Mouse (Mus musculus): Measurements from ENCODE around the gene Efcab12.

DNA sequence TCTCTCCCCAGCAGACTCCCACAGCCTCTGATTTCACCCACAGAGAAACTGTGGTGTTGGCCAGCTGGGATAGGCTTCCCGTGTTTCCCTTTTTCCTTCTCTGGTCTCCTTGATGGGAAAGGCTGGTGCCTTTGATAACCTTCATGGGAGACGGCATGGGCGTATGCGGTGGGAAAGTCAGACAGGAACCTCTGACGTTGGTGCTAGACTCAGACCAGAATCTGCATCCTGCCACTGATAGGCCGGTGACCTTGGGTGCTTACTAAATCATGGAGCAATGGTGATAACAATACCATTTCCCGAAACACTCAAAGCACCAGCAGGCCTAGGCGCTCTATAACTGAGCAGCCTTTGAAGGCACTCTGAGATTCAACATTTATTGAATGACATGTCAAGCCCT, 42.5 kb upstream of the Efcab12 start:
- no peak for TF ChIP-seq CTCF (conservative IDR thresholded peaks at IDR 0.05; ENCODE audit: low read length)
- TF ChIP-seq NANOG (IDR thresholded peaks at IDR 0.05; ENCODE audit: borderline replicate concordance, low read length) = no peak
- TF ChIP-seq POU5F1 (IDR thresholded peaks at IDR 0.05; ENCODE audit: borderline replicate concordance, low read length) = no peak

All from E14TG2a.4 (cell line).